Mouse (Mus musculus) kidney, postnatal 4 days (tissue): ENCODE results near the gene A430005L14Rik.

Source experiments
- DNase-seq, 2 experiments: peaks; one replicate each; pipeline ENCODE4 v3.0.0; 2021; ENCODE audit warnings: mixed read lengths in 2 of 2

A430005L14Rik gene

GRCm38 (mm10) chr4:153956569-153957405 is at the start of gene A430005L14Rik:
Gene A430005L14Rik, plus strand, starts transcription at chr4:153957237.
- DNase-seq, result peak; percentile 97 to 98

- peak; percentile 87 to 89 for DNase-seq
Measured at GRCm38 (mm10) chr4:153907573-153907972, 49.5 kb upstream of the A430005L14Rik start.

GRCm38 (mm10) chr4:153913635-153914034 is 43.4 kb upstream of the A430005L14Rik start:
- peak in 1 of 2 experiments; percentile 7 for DNase-seq

GRCm38 (mm10) chr4:153917773-153918500 is 39.1 kb upstream of the A430005L14Rik start:
- DNase-seq, result no peak

GRCm38 (mm10) chr4:153920517-153921233 is 36.4 kb upstream of the A430005L14Rik start:
- DNase-seq, result no peak

DNA sequence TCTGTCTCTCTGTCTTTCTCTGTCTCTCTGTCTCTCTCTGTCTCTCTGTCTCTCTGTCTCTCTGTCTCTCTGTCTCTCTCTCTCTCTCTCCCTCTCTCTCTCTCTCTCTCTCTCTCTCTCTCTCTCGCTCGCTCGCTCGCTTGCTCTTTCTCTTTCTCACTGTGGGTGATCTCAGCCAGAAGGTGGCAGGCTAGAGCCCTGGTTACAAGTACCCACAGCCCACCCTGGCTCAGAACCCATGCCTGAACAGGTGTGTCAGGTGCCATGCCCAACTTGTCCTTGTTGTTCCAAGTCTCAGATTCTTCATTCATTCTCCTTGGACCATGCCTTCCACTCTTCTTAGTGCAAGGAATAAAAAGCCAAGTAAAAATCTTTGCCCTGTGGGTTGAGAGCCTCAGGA is 34.9 kb upstream of the A430005L14Rik start:
- DNase-seq, result peak; percentile 33 to 34

DNA sequence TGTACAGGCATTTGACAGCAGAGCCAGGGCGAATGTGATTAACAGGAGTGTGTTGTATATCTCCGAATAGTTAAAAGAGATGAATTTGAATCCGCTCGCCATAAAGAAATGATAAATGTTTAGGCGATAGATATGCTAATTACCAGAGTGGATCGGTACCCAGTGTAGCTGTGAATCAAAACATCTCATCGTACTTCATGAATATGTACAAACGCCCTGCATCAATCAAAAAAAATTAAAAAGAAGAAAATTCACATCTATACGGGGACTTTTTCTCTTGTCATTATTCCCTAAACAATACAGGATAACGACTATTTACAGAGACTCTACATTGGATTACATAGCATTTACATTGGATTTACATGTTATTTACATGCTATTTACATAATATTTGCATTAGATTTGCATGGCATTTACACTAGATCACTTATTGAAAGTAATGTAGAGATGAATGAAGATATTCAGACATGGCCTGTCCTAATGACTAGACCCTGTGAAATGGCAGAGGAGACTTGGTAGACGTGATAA is 28.2 kb upstream of the A430005L14Rik start:
- DNase-seq, result no peak

GRCm38 (mm10) chr4:153929425-153929824 is 27.6 kb upstream of the A430005L14Rik start:
- DNase-seq, result no peak

GRCm38 (mm10) chr4:153929921-153930320 is 27.1 kb upstream of the A430005L14Rik start:
- DNase-seq, result no peak

- peak; percentile 59 to 67 for DNase-seq
Measured at GRCm38 (mm10) chr4:153943243-153943642, 13.8 kb upstream of the A430005L14Rik start.

- peak in 1 of 2 experiments; percentile 21 for DNase-seq
Measured at GRCm38 (mm10) chr4:153944261-153944660, 12.8 kb upstream of the A430005L14Rik start.

GRCm38 (mm10) chr4:153945741-153946140 is 11.3 kb upstream of the A430005L14Rik start:
- no peak for DNase-seq

DNA sequence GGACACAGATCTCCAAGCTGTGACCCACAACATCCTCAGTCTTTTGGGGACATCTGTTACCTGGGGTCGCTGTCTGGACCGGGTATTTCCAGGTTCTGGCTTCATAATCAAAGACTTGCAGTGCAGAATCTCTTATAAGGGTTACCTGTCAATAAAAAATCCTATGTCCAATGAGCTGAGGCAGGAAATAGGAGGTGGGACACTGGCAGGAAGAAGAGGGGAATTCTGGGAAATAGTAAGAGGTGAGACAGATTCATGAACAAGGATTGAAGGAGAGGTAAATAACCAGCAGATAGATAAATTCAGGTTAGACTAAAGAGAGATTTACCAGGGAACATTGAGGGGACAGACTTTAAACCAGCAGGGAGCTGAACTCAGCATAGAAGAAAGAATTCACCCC is 6.7 kb upstream of the A430005L14Rik start:
- no peak for DNase-seq

GRCm38 (mm10) chr4:153951150-153951549 is 5.9 kb upstream of the A430005L14Rik start:
- DNase-seq, result no peak

DNA sequence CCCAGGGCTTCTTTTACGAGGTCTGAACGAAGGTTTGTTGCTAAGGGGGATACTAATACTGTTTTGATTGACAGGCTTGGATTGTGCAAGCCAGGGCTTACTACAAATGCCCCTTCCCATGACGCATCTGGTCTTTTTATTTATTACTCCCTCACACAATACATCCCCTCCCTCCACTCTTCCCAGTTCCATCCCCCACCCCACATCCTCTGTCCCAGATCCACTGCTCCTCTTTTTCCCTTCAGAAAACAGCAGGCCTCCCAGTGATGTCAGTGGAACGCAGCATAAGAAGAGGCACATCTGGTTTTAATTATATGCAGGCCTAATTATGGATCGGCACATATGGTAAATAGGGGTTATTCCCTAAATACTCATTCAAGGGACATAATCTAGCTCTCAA is 5.3 kb upstream of the A430005L14Rik start:
- no peak for DNase-seq

DNA sequence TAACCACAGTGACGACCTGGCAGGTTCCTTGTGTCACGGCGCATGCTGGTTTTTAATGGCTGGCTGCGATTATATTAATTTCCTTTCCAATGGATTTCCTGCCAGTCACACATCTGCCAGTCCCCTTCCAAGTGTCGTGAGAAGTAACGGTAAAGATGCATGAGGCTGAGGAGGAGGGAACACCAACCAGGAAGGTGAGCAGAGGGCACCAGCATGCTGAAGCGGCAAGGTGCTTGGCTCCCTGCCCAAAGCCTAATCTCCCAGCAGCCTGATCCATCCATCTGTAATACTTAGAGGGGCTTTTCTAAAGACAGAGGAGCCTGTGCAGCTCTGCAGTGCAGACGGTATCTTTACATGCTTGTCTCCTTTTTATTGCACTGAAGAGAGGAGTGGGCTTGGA is 1.4 kb upstream of the A430005L14Rik start:
- DNase-seq, result no peak

- no peak for DNase-seq
Measured at GRCm38 (mm10) chr4:153957444-153958250, 610 bp downstream of the A430005L14Rik start.

GRCm38 (mm10) chr4:153962631-153963030 is 5.6 kb downstream of the A430005L14Rik start:
- no peak for DNase-seq

DNA sequence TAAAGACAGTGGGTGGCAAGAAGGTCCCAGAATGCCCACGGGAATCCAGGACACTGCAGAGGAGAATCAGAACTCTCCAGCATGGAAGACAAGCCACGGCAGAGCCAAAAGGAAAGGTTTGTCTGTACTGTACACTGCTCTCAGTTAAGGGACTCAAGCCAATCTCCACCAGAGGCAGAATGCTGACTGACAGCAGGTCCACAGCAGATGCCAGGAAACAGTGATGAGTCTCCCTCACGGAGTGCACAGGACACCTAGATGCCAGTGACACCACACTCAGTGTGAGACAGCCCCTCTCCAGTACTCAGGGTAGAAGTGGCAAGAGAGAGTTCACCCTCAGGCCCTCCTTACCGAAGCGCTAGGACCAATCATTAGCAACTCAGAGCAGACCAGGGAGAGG is 9.6 kb downstream of the A430005L14Rik start:
- DNase-seq, result no peak

- DNase-seq, result no peak
Measured at GRCm38 (mm10) chr4:153967556-153967955, 10.5 kb downstream of the A430005L14Rik start.

- DNase-seq, result no peak
Measured at GRCm38 (mm10) chr4:153968063-153968462, 11.0 kb downstream of the A430005L14Rik start.
